Mouse (Mus musculus) v-Abl transformed pro-B cells (cell line): ENCODE data around the gene Fam206a.

Source experiments
- in situ Hi-C, 2 experiments: fragments of 400-800 bp; cut with MboI; formaldehyde crosslinking; loops; one replicate each; pipeline ENCODE4 v1.15.1; 2025; ENCODE audit not compliant: unreplicated experiment in 2 of 2

The Fam206a gene

DNA sequence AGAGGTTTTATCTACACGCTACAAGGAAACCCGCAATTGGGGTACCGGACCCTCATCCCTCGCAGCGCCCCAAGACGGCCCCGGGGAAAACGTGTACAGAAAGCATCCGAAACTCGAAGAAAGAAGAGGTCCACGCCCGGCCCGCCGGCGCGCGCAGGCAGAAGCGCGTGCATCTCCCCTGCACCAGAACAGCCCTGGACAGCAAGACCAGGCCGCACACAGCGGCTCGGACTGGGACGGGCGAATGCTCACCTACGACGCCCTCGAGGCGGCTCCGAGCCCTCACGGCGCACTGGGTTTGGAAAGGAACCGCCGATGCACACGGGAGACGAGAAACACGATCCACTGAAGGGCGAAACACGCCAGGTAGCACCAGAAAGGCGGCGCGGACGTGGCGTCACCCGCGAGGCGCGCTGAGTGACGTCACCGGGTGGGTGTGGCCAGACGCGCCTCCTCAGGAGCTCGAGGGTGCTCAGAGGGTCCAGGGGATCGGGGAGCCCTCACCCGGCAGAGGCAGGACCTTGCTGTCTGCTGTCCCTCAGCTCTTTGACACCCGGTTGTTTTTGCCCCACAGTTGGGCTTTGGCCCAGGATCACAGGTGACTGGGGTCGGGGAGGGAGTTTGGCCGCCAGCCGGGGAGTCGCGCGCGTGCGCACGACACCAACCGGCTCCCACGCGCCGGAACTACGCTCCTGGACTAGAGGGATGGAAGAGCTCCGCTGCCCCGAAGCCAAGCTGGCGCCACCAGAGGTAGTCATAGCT lies at the start of gene Fam206a, which contains the start of gene Elp1:
Fam206a (plus strand) TSS at position 439 of the 762 bp plus-strand sequence.
Elp1 (minus strand) TSS at position 425 of the 762 bp plus-strand sequence.
- in situ Hi-C loops, result loop anchor here in 1 of 2 experiments (25.0 kb wide), 1 partner anchor 1440 kb away; the partner anchor contains the start of gene Rad23b

DNA sequence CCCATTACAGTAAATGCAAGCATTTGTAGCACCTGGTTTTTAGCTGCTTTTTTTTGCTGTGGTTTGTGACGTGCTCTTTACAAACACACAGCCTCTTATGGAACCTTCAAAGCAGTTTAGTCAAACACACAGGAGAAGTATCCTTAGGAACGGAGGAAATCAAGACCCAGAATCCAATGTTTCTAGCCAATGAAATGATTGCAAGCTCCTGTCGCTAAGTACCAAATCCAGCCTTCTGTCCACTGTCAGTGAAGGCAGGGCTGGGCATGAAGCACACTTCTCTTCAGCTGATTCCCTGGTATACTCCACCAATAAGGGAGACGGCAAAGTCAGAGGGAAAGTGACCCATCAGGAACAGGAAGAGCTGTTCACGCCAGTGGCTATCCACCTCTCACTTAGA lies 46.1 kb upstream of the Fam206a start:
- in situ Hi-C loops, result no loop called here

DNA sequence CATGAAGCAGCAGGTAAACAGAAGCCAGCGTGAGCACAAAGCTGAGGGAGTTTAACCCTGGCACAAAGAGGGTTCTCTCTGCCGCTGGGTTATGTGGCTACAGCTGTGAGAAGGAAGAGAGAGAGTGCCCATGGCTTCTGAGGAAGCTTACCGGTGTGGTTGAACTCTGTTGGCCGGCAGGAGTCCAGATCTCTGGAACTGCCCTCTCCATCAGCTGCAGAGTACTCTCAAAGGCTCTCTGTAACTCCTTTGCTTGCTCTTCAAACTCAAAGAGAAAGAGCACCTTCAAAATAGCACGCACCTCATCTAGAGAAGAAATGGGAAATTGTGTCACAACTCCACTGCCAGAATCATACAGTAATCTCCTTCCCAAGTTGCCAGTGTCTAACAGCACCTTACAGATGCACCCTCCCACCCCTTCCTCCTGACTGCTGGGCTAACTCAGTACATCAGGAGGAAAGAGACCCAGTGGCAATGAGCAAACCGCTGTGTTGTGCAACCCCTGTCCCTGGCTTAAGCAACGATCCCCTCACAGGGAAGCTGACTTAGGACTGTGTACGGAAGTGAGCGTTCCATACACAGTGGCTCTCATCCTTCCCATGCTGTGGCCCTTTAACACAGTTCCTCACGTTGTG lies 45.1 kb upstream of the Fam206a start:
- in situ Hi-C loops, result no loop called here

DNA sequence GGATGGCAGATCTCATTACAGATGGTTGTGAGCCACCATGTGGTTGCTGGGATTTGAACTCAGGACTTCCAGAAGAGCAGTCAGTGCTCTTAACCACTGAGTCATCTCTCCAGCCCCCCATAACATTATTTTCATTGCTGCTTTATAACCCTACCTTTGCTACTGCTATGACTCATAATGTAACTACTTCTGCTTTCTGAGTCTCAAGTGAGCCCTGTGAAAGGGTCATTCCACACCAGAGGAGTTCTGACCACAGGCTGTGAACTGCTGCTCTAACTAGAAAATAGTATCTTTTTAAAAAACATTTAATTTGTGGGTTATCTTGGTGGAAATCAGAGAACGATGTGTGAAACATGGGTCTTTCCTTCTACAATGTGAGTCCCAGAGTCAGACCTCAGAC lies 44.5 kb upstream of the Fam206a start:
- in situ Hi-C loops, result no loop called here

DNA sequence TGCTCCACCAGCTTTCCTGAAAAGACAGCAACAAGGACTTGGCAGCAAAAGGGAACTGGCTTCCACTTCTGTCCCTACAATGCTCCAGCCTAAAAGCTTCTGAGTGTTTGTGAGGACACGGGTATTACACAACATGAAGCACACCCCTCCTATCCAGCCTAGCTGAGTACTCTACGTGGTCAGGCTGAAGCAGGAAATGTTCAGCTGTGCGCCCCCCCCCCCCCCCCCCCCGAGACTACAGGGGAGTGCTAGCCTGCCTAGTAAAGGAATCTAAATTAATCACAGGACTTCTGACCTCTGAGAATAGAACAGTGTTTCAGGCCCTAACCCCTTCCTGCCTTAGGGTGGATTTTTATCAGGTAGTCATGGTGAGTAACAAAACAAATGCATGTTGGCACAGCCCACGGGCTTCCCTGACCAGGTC lies 34.3 kb upstream of the Fam206a start:
- in situ Hi-C loops, result no loop called here

DNA sequence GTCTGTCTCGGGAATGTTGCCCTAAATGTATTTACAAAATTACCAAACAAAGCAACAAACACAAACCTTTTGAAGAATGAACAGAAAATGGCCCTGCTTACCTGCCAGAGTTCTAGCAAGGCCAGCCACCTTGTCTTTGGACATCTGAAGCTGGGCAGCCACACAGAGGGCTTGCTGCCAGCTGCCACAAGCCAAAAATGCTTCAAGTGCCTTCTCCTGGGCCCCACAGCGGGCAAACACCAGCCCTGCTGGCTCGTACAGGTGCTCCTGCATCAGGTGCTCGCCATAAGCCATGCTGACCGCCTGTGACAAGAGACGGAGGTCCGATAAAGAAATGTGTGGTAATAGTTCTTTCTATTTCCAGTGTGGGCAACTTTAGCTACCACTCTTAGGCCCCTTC lies 33.2 kb upstream of the Fam206a start:
- in situ Hi-C loops, result no loop called here

DNA sequence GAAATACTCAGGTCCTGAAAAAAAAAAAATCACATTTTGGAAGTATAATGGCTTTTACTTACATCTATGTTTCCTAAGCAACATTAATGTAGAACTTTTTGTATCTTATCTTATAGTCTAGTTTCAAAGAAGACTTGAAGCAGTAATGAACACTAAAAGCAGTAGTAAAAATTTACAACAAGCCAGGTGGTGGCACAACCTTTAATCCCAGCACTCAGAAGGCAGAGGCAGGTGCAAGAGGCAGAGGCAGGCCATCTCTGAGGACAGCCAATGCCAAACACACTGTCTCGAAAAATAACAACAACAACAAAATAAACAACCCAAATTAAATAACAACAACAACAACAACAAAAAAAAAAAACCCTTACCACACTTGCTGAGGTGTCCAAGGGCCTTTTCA lies 31.1 kb upstream of the Fam206a start:
- in situ Hi-C loops, result no loop called here

DNA sequence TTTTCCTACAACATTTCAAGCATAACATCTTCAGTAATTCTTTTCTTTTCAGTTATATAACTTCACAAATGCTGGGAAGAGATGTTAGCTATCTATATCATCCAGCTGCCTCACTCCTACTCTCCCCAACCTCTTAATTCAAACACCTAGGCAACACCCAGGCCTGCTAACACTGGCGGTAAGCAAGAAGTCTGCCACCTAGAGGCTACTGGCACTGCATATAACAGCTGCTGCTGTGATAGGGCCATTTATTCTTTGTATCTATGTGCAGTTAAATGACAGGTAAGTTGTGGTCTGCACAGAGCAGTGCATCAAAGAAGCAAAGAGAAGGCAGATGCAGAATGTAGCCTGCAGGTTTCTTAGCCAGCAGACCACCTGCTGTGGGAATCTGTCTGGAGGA lies 10.8 kb upstream of the Fam206a start:
- in situ Hi-C loops, result no loop called here

DNA sequence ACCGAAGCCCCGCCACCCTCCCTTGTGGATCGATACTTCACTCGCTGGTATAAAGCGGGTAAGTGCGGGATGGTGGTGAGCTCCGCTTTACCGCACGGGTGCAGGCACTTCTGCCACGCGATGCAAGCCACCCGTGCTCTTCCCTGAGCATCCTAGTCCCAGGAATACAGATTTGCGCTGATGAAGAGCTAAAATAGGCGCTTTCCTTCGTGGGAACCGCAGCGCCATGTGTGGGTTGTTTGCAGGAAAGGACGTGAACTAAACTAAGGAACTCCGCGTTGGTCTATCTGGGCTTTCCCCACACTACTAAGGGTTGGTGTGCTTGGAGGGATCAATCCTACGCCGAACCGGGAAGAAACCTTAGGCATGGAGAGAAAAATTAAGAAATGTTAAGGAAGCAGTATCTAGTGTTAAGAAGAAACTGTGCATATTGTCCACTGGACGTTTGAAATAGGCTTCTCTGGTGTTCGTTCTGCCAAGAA lies 565 bp downstream of the Fam206a start:
- in situ Hi-C loops, result loop anchor here in 1 of 2 experiments (25.0 kb wide), 1 partner anchor 1440 kb away; the partner anchor contains the start of gene Rad23b

DNA sequence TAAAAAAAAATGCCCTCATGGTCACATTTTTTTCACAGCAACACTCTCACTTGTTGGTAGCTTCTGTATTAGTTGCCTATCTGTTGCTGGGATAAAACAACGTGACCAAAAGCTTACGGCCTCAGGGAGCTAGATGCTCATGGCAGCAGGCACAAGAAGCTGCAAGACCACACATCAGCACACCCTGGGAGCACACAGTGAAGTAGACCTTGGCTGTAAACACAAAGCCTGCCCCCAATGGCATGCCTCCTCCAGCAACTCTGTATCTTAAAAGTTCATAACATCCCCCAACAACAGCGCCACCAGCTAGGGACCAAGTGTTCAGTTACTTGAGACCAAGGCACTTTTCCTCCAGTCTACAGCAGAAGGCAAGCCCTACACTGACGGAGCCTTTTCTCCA lies 6.9 kb downstream of the Fam206a start:
- in situ Hi-C loops, result loop anchor here in 1 of 2 experiments (25.0 kb wide), 1 partner anchor 1447 kb away; the partner anchor contains the start of gene Rad23b

DNA sequence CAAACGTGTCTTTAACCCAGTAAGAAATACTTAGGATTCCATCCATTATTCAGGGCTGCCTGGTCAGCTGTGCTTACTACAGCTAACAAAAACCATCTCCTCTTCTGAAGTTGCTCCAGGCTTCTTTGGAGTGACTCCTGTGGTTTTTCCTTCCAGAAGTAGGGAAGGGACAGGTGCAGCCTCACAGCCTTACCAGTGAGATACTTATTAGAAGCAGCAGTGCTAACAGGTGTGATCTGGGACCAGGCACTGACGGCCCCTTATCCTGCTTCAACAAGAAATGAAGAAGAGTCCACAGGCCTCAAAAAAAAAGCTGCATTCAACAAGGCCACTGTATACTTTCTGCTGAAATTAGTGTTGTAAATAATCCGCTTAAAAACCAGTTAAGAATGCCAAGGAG lies 9.5 kb downstream of the Fam206a start:
- in situ Hi-C loops, result loop anchor here in 1 of 2 experiments (25.0 kb wide), 1 partner anchor 1449 kb away; the partner anchor contains the start of gene Rad23b

DNA sequence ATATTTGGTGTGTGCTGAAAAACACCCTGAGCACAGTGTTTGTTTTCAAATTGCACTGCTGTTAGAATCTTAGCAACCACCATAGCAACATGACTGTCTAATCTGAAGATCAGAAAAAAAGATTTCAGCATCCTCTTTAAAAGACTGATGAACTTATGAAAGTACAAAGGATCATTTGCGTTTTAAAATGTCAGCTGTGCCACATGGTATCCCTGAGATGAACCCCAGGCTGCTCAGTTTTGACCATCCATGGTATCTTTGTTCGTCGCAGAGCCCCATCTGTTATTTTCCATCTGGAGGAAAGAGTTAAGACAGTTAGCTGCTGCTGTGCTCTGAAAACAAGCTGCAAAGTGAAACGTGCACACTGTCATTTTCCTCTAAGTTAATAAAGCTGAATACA lies 10.0 kb downstream of the Fam206a start:
- in situ Hi-C loops, result loop anchor here in 1 of 2 experiments (25.0 kb wide), 1 partner anchor 1450 kb away; the partner anchor contains the start of gene Rad23b

DNA sequence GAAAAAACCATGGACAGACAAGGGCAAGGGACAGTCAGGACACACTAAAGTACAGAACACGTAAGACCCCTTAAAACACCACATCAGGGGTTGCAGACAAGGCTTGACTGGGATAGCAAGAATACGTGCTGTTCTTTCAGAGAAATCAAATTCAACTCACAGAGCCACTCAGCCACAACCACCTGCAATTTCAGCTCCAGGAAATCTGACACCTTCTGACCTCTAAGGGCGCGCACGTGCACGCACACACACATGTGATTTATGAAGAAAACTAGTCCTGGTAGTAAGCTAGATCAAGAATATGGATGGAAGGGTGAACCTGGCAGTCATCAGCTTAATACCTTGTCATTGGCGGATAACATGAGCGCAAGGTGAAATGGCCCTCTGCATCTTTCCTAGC lies 13.0 kb downstream of the Fam206a start:
- in situ Hi-C loops, result loop anchor here in 1 of 2 experiments (25.0 kb wide), 1 partner anchor 1453 kb away; the partner anchor contains the start of gene Rad23b

DNA sequence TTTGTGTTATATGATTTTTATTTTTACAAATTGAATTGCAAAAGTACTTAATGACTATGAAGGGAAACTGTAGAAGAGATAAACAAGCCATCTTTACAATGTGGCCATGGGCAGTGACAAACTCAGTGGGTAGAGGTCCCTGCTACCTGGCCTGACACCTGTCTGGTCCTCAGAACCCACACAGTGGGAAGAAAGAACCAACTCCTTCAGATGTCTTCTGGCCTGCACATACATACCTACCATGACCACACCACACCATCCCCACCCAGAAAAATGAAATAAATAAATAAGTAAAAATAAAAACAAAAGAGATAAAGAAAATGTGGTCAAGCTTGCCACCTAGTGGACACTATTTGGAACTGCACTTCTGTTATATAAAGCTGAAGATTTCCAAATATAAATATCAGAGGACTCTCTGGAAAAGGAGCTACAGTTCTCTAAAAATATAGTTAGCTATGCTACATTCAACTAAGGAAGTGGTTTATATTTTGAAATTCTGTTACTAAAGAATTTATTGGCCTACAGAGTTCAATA lies 17.9 kb downstream of the Fam206a start:
- in situ Hi-C loops, result loop anchor here in 1 of 2 experiments (25.0 kb wide), 1 partner anchor 1458 kb away; the partner anchor contains the start of gene Rad23b

DNA sequence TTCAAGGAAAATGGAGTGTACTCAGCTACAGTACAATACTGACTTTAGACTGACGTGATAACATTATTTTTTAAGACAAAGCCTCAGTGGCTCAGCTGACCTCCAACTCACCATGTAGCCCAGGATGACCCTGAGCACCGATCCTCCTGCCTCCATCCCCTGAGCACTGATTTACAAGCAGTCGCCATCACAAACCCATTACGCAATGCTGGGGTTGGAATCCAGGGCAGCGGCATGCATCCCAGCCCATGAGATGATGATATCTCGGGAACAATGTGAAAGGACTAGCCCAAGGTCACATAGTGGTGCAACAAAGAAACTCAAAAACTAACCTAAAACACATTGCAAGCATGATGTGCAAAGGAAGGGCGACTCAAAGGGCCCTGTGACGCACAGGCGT lies 22.1 kb downstream of the Fam206a start:
- in situ Hi-C loops, result loop anchor here in 1 of 2 experiments (25.0 kb wide), 1 partner anchor 1462 kb away; the partner anchor contains the start of gene Rad23b

DNA sequence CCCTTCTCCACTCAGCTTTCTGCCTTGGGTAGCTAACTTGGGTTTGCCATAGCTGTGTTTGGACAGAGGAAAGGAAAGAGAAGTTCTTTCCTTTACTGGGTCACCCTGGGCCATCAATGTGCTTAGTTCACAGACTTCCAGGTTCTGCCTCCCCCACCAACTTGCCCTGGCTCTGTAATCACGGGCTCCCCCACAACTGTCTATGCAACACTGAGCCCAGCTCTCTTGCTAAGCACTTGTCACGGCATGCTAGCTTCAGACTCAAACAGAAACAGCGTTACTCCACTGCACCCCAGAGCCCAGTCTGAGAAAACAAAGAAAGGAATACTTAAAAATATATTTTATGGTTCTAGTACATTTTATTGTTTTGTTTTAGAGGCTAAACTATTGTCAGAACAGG lies 26.8 kb downstream of the Fam206a start:
- in situ Hi-C loops, result no loop called here

DNA sequence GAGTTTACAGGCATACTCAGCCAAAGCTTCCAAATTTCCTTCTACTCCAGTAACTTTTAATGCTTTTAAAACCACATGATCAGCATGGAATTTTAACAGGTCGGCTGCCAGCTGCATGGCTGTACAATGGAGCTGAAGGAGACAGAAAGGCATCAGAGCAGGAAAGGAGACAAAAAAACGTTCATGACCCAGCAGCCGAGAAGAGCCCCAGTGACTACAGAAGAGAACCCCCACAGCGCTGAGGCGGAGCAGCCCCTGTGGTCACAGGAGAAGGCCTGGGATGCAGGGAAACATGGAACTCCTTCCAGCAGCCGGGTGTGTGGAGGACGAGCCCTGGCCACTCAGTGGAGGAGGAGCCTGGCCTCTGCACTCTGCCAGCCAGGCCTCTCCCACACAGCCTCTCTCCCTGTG lies 27.4 kb downstream of the Fam206a start:
- in situ Hi-C loops, result no loop called here

DNA sequence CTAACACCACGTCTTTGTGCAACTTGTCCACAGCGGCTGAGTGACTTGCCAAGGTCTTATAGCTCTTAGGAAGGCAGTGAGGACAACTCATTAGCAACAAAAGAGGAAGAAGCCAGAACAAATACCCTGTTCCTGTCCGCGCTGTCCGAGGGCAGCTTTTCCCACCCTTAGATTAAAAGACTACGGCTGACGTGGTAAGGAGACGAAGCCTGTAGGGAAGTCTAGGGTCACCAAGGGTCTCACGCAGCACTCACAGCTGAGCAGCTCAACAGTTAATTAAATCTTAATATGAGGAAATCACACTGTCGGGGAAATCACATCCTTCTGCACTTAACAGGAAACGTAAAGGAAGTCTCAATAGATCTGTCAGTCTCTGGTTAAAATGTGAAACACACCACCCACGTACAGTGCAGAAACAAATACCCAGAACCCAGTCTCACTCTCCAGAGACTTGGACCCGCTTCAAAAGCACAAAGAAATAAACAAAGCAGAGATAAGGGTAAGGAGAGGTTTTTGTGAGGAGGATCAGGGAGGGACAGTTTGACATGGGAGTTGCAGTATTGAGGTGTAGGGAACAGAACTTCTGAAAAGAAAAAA lies 29.0 kb downstream of the Fam206a start:
- in situ Hi-C loops, result no loop called here

DNA sequence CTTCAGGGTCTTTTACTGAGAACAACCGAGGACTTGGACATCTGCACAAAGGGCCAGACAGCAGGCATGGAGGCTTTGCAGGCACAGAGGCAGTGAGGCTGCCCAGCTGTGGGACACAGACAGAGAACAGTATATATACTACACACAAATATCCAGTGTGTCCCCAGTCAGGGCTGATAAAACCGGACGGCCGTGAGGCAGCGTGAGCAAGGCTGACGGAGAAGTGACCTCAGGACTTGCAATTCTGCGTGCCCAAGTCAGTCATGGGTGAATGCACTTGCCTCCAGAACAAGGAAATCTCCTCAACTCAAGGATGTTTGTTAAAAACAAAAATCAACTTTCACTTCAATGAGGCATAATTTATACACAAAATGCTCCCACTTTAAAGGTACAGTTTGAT lies 29.9 kb downstream of the Fam206a start:
- in situ Hi-C loops, result no loop called here

DNA sequence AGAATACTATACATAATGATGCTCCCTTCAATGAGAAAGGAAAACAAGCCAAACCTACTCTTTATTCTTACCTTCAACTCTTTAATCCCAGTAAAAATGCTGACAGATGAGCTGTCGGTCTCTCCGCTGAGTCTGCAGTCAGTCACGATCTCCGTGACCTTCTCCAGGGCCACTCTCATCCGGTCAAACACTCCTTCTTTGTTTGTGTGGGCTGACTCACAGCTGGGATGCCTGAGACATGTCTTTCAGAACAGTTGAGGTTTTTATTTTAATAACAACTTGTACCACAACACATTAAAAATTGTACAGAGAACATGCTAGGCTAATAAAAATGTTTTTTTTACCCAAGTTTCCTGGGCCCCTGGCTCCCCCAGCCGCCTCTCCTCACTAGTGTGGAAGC lies 35.5 kb downstream of the Fam206a start:
- in situ Hi-C loops, result no loop called here
